Mouse (Mus musculus) embryonic facial prominence, embryonic 12.5 days (tissue): Measurements from ENCODE around the gene Stox2. TPM values are rescaled to one million over a fixed set of nuclear protein-coding genes. Genes with fewer than 3 reads are reported as not detected.

Experiments used
- ATAC-seq: fragments of 200-750 bp; cut with Nextera tagmentation; 2 replicates; pipeline ENCODE4 v1.8.0; 2017; ENCODE audit not compliant: insufficient number of reproducible peaks, insufficient read depth, low FRiP score, low TSS enrichment
- H3K27ac ChIP-seq: fragments of 300-500 bp; sonication (generic); 2 replicates; pipeline ENCODE4 v1.5.1; 2016; ENCODE audit warnings: mild to moderate bottlenecking
- H3K27me3 ChIP-seq: fragments of 300-500 bp; sonication (generic); 2 replicates; pipeline ENCODE4 v1.6.1; 2016; ENCODE audit warnings: mild to moderate bottlenecking, moderate library complexity
- H3K36me3 ChIP-seq: fragments of 300-500 bp; sonication (generic); 2 replicates; pipeline ENCODE4 v1.6.1; 2016; ENCODE audit warnings: mild to moderate bottlenecking
- H3K4me1 ChIP-seq: fragments of 300-500 bp; sonication (generic); 2 replicates; pipeline ENCODE4 v1.6.1; 2016
- H3K4me2 ChIP-seq: fragments of 300-500 bp; sonication (generic); replicated peaks from 2 replicates; pipeline ENCODE4 v1.6.1; 2016; ENCODE audit warnings: mild to moderate bottlenecking, moderate library complexity
- H3K4me3 ChIP-seq: fragments of 300-500 bp; sonication (generic); 2 replicates; pipeline ENCODE4 v1.5.1; 2016; ENCODE audit warnings: mild to moderate bottlenecking
- H3K9ac ChIP-seq: fragments of 300-500 bp; sonication (generic); 2 replicates; pipeline ENCODE4 v1.6.1; 2016; ENCODE audit warnings: mild to moderate bottlenecking, moderate library complexity
- H3K9me3 ChIP-seq: fragments of 300-500 bp; sonication (generic); 2 replicates; pipeline ENCODE4 v1.6.1; 2016; ENCODE audit warnings: mild to moderate bottlenecking, moderate library complexity
- WGBS: fragments of 180-500 bp; shearing (Covaris S2); methylation state at CpG from one replicate; pipeline ENCODE4 v1.1.7; 2016; 5-methylcytosine and 5-hydroxymethylcytosine counted together
- polyA plus RNA-seq: library from polyadenylated mRNA; unstranded; fragments of >200 nt; fragmentation: Nextera tagmentation; extraction: Ambion mirVana; gene quantifications from 2 replicates; pipeline ENCODE4 v1.2.1, GENCODE M21; 2016

Stox2 gene
- polyA plus RNA-seq, 1 experiment from 2014 or later, result 23.9 TPM

- H3K9ac ChIP-seq, result no peak overlapping the region
Measured at GRCm38 (mm10) chr8:47324117-47324820, 121.9 kb downstream of the Stox2 start.

GRCm38 (mm10) chr8:47321282-47321681 is 124.9 kb downstream of the Stox2 start:
- Histone ChIP-seq H3K4me2 (no peak overlapping the region), H3K9me3 (no peaks in the 10 kb centered on the region), H3K27me3 (no peaks in the 10 kb centered on the region), H3K4me1 (peaks cover 7% of the 10 kb centered on the region; the same call in 1 of the 2 replicates), H3K9ac (no peak overlapping the region), H3K4me3 (no peak overlapping the region), H3K36me3 (no peaks in the 10 kb centered on the region), H3K27ac (no peak overlapping the region)
- WGBS, result 34% methylated on average over 5 of the region's 5 CpGs
- ATAC-seq, result no peak

More at GRCm38 (mm10) chr8:47324117-47324820, 121.9 kb downstream of the Stox2 start:
- peaks cover 7% of the 10 kb centered on the region; the same call in 1 of the 2 replicates for H3K4me1 ChIP-seq
- no peaks in the 10 kb centered on the region for H3K36me3 ChIP-seq
- ATAC-seq, result no peak
- H3K4me3 ChIP-seq, result no peak overlapping the region
- peak overlapping the region; percentile 14; the same call in 1 of the 2 replicates for H3K4me2 ChIP-seq
- H3K27ac ChIP-seq, result no peak overlapping the region
- no peaks in the 10 kb centered on the region for H3K9me3 ChIP-seq
- no peaks in the 10 kb centered on the region for H3K27me3 ChIP-seq
- 32% methylated on average over 16 of the region's 16 CpGs for WGBS

DNA sequence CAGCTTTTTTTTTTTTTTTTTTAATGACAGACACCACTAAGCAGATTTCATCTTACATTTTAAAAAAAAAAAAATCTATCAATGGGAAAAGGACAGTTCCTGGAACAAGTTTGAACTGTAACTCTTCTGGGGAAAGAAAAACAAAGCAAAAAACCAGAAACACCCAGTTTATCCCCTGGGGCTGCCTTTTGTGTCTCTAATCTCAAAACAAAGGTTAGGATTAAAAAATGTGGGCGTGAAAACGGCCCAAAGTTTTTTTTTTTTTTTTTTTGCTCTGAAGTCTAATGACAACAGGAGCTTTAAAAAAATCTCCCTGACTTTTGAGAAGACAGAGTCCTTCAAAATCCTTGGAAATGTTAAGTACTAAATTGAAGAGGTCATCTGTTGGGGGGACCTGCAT is 125.5 kb downstream of the Stox2 start:
- H3K4me3 ChIP-seq, result no peak overlapping the region
- no peak overlapping the region for H3K4me2 ChIP-seq
- peaks cover 7% of the 10 kb centered on the region; the same call in 1 of the 2 replicates for H3K4me1 ChIP-seq
- WGBS, result 16% methylated on average over 2 of the region's 2 CpGs
- H3K27me3 ChIP-seq, result no peaks in the 10 kb centered on the region
- no peak overlapping the region for H3K27ac ChIP-seq
- H3K9ac ChIP-seq, result no peak overlapping the region
- no peaks in the 10 kb centered on the region for H3K9me3 ChIP-seq
- H3K36me3 ChIP-seq, result no peaks in the 10 kb centered on the region
- no peak for ATAC-seq

- no peak overlapping the region for H3K27ac ChIP-seq
- H3K27me3 ChIP-seq, result no peaks in the 10 kb centered on the region
- WGBS, result 84% methylated on average over 3 of the region's 3 CpGs
- no peak for ATAC-seq
- peaks cover 7% of the 10 kb centered on the region; the same call in 1 of the 2 replicates for H3K4me1 ChIP-seq
- H3K36me3 ChIP-seq, result no peaks in the 10 kb centered on the region
- H3K4me3 ChIP-seq, result no peak overlapping the region
- H3K4me2 ChIP-seq, result no peak overlapping the region
- no peaks in the 10 kb centered on the region for H3K9me3 ChIP-seq
- no peak overlapping the region for H3K9ac ChIP-seq
Measured at GRCm38 (mm10) chr8:47318468-47318867, 127.7 kb downstream of the Stox2 start.

DNA sequence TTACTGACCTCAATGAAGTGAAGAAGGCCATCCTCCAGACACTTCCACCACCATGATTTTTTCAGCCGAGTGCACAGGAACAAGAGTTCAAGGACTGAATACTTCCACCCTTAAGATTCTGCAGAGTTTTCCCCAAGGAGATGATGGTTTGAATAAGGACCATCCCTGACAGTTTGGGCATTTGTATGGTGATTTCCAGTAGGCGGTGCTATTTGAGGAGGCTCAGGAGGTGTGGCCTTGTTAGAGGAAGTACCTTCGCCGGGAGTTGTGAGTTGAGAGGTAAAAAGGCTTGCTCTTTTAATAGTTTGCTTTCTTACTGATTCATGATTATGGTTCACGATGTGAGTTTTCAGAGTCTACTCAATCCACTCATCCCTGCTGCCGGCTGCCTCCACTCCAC is 138.0 kb downstream of the Stox2 start:
- H3K9me3 ChIP-seq, result no peaks in the 10 kb centered on the region
- H3K4me3 ChIP-seq, result no peak overlapping the region
- WGBS, result 89% methylated on average over 6 of the region's 6 CpGs
- no peak overlapping the region for H3K4me2 ChIP-seq
- H3K27me3 ChIP-seq, result no peaks in the 10 kb centered on the region
- no peaks in the 10 kb centered on the region for H3K4me1 ChIP-seq
- no peaks in the 10 kb centered on the region for H3K36me3 ChIP-seq
- ATAC-seq, result no peak
- no peak overlapping the region for H3K9ac ChIP-seq
- H3K27ac ChIP-seq, result no peak overlapping the region

DNA sequence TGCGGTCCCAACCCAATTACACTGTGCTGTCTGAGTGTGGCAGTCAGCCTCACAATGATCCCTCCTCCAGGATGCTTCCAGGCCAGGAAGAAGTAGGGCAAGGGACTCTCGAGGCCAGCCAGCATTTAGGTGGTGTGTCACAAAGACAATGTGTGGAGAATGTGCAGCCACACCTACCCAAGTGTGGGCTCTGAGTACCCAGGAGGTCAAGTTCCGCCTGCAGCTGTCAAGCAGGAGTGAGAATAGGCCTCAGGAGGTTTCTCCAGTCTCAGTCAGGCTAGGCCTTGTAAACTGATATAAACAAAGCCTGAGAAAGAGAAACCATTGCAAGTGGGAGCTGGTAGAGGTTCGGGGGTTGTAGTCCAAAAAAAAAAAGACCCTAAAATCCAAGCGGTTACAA is 139.8 kb downstream of the Stox2 start:
- WGBS, result 61% methylated on average over 5 of the region's 5 CpGs
- no peak for ATAC-seq
- no peak overlapping the region for H3K4me3 ChIP-seq
- H3K9me3 ChIP-seq, result no peaks in the 10 kb centered on the region
- no peak overlapping the region for H3K9ac ChIP-seq
- H3K4me1 ChIP-seq, result no peaks in the 10 kb centered on the region
- no peak overlapping the region for H3K4me2 ChIP-seq
- no peaks in the 10 kb centered on the region for H3K36me3 ChIP-seq
- no peaks in the 10 kb centered on the region for H3K27me3 ChIP-seq
- H3K27ac ChIP-seq, result no peak overlapping the region

- no peaks in the 10 kb centered on the region for H3K27me3 ChIP-seq
- WGBS, result 91% methylated on average over 5 of the region's 5 CpGs
- H3K27ac ChIP-seq, result no peak overlapping the region
- H3K9ac ChIP-seq, result no peak overlapping the region
- H3K36me3 ChIP-seq, result no peaks in the 10 kb centered on the region
- H3K9me3 ChIP-seq, result no peaks in the 10 kb centered on the region
- ATAC-seq, result no peak
- H3K4me1 ChIP-seq, result no peaks in the 10 kb centered on the region
- H3K4me2 ChIP-seq, result no peak overlapping the region
- H3K4me3 ChIP-seq, result no peak overlapping the region
Measured at GRCm38 (mm10) chr8:47305880-47306279, 140.3 kb downstream of the Stox2 start.

GRCm38 (mm10) chr8:47298460-47298859 is 147.7 kb downstream of the Stox2 start:
- no peaks in the 10 kb centered on the region for H3K9me3 ChIP-seq
- no peak for ATAC-seq
- no peak overlapping the region for H3K4me3 ChIP-seq
- no peak overlapping the region for H3K27ac ChIP-seq
- H3K4me2 ChIP-seq, result no peak overlapping the region
- 93% methylated on average over 3 of the region's 3 CpGs for WGBS
- no peaks in the 10 kb centered on the region for H3K4me1 ChIP-seq
- H3K9ac ChIP-seq, result no peak overlapping the region
- H3K27me3 ChIP-seq, result no peaks in the 10 kb centered on the region
- H3K36me3 ChIP-seq, result no peaks in the 10 kb centered on the region

DNA sequence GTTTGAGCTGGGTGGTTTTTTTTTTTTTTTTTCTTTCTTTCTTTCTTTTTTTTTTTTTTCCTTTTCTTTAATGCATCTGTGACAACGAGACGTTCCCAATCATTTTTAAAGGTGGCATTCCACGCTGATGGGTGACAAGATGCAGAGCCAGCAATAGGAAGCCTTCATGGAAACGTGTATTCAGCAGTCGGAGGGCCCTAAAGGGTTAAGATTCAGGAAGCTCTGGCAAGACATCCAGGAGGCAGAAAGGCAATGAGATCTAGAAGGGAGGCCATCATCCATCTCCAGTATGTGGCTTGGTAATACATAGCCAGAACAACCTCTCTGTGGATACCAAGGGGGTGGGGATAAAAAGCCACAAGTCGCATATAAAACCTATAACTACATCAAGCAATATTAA is 156.5 kb downstream of the Stox2 start:
- no peak overlapping the region for H3K9ac ChIP-seq
- ATAC-seq, result no peak
- 8% methylated on average over 6 of the region's 6 CpGs for WGBS
- H3K27ac ChIP-seq, result no peak overlapping the region
- no peaks in the 10 kb centered on the region for H3K36me3 ChIP-seq
- no peaks in the 10 kb centered on the region for H3K27me3 ChIP-seq
- H3K4me1 ChIP-seq, result peaks cover 16% of the 10 kb centered on the region
- peak overlapping the region; percentile 89 for H3K4me3 ChIP-seq
- H3K9me3 ChIP-seq, result no peaks in the 10 kb centered on the region
- peak overlapping the region; percentile 83 for H3K4me2 ChIP-seq

DNA sequence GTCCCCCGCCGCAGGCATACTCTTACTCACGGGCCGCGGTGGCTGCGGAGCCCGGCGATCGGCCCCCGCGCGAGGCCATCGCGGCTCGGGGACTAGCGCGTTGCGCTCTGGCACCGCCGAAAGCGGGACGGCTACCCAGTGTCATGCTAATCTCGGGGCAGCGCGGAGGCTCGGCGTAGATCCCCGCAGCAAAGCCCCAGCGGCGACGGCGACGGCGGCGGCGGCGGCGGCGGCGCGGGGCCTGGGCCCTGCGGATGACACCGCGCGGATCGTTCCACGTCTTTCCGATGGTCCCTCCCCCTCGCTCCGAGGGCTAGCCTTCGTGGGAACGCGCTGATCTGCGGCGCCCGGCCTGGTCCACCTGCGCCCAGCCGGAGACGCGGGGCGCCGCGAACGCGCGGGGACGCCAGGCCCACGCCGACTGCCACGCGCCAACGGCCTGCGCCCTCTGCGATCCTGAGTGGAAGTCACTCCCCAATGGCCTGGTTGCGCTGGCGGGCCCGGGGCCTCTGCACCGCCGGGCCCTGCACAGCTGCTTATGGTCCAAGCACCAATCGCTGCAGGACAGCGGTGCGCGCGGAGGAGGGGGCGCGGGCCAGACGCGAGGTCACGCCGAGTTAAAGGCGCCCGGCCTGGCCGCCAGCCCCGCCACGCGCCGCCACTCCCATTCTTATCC is 157.2 kb downstream of the Stox2 start:
- H3K9ac ChIP-seq, result peak overlapping the region; percentile 94
- H3K27me3 ChIP-seq, result no peaks in the 10 kb centered on the region
- H3K36me3 ChIP-seq, result no peaks in the 10 kb centered on the region
- H3K4me3 ChIP-seq, result peak overlapping the region; percentile 89
- ATAC-seq, result peak; percentile 81
- peaks cover 16% of the 10 kb centered on the region for H3K4me1 ChIP-seq
- peak overlapping the region; percentile 94 for H3K27ac ChIP-seq
- H3K9me3 ChIP-seq, result no peaks in the 10 kb centered on the region
- WGBS, result under 1% methylated on average over 97 of the region's 97 CpGs
- peak overlapping the region; percentile 83 for H3K4me2 ChIP-seq

GRCm38 (mm10) chr8:47288131-47288865 is 157.9 kb downstream of the Stox2 start:
- whole genome bisulfite sequencing, result under 1% methylated on average over 77 of the region's 78 CpGs
- Histone ChIP-seq H3K27ac (peak overlapping the region; percentile 94), H3K36me3 (no peaks in the 10 kb centered on the region), H3K27me3 (no peaks in the 10 kb centered on the region), H3K9me3 (no peaks in the 10 kb centered on the region), H3K4me1 (peaks cover 22% of the 10 kb centered on the region), H3K4me2 (peak overlapping the region; percentile 83), H3K4me3 (peak overlapping the region; percentile 89), H3K9ac (peak overlapping the region; percentile 94)
- peak; percentile 75 for ATAC-seq
